Mouse (Mus musculus) left cerebral cortex, adult 2 months (tissue): ENCODE measurements around the gene Gm21518. TPM values are rescaled to one million over a fixed set of nuclear protein-coding genes. Genes with fewer than 3 reads are reported as not detected.
"Not testable (repeated sequence)": the region's sequence is repeated elsewhere in the genome, so short reads cannot be mapped to it uniquely, and the experiment has no call there.

Source experiments
- DNase-seq, 2 experiments: peaks; one replicate each; pipeline ENCODE4 v3.0.0; 2021 to 2022; ENCODE audit warnings: low spot score in 2 of 2, mixed read lengths in 1 of 2; ENCODE audit errors: extremely low spot score in 1 of 2
- H3K27ac ChIP-seq: fragments of 200-600 bp; 2 replicates; pipeline ENCODE4 v1.8.1; 2022
- H3K4me3 ChIP-seq: fragments of 200-600 bp; 2 replicates; pipeline ENCODE4 v1.8.1; 2022
- intact Hi-C: fragments of 180-260 bp; cut with DNase I; formaldehyde crosslinking; loops from one replicate; pipeline ENCODE4 v1.15.1; 2025
- long read RNA-seq, 2 experiments: library from polyadenylated mRNA; stranded (forward); transcript quantifications; one replicate each; pipeline ENCODE4 v2.0.0; 2021; ENCODE audit warnings: borderline mapping rate in 2 of 2
- total RNA-seq, 2 experiments: library from RNA; stranded (reverse); gene quantifications; 2 replicates each; pipeline ENCODE4 v1.2.3; 2021

Gm21518 gene
- total RNA-seq = not detected
- long read RNA-seq, experiment 1 = 0 reads
- long read RNA-seq, experiment 2 = 0 reads

DNA sequence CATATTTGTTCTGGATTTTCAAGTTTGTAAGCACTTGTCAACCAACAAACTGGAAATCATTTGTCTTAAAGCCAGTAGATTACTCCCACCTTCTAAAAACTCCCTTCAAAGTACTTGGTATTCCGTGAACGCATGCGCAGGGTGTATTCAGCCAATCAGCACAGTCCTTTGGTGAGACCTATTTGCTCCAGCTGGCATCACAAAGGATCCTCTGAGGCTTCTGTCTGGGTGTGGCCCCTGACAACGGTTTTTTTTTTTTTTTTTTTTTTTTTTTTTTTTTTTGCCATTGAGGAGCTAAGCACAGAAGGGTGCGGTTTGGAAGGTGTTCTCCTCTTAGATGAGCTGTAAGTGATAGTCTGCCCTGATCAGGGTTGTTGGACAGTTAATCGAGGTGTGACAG is at the start of gene Gm21518:
Gm21518 (plus strand) TSS at position 301 of the 400 bp plus-strand sequence.
- intact Hi-C loops, H3K27ac ChIP-seq, DNase-seq, H3K4me3 ChIP-seq: not testable (repeated sequence)
